Mouse (Mus musculus) ovary, postnatal 14 days (tissue): ENCODE measurements around the gene Ttll9.

Experiments
- DNase-seq: peaks from one replicate; pipeline ENCODE4 v3.0.0; 2022; ENCODE audit warnings: low spot score

The Ttll9 gene

DNA sequence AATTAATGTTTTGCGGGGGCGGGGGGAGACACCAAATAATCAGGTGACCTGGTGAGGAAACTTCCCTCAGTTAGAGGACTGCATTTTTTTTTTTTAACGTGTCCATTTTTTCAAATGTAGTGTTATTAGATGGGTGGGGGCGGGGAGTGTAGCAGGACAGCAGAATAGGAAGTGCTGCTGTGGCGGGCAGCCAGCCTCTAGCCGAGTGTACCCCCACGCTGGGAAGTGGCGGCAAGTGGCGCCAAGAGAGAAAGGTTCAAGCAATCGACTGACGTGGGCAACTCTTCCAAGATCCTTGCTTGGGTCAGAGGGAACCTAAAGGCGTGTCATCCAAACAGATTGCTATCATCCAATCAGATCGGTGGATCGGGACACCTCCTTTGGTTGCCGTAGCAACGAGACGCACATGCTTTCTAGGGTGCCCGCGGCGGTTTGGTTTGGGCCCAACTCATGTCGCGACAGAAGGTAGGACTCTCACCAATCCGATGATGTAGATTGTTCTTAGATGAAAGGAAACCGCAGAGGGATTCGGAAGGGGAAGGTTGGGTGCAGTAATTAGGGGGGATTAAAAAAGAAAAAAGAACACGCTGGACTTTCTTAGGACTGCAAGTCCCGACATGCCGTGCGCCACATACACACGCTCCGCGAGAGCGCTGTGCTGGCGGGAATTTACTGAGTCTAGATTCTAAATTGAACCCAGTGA, at the start of gene Ttll9:
Gene Ttll9, plus strand, starts transcription at position 395 of the 703 bp plus-strand sequence.
- DNase-seq: peak; percentile 58

DNA sequence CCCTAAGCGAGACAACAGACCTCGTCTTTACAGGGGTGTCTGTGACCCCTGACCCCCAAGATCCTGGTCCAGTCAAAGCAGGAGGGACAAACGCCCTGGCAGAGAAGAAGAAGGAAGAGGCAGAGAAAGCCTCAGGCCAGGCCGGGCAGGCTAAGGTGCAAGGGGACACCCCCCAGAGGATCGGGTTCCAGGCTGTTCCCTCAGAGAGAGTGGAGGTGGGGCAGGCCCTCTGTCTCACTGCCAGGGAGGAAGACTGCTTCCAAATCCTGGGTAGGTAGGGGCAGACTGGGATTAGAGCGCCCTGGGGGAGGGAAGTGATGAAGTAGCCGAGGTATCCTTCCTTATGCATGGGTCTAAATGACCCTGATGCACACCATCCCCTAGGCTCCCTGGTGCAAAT, 48.8 kb upstream of the Ttll9 start:
- no peak for DNase-seq

DNA sequence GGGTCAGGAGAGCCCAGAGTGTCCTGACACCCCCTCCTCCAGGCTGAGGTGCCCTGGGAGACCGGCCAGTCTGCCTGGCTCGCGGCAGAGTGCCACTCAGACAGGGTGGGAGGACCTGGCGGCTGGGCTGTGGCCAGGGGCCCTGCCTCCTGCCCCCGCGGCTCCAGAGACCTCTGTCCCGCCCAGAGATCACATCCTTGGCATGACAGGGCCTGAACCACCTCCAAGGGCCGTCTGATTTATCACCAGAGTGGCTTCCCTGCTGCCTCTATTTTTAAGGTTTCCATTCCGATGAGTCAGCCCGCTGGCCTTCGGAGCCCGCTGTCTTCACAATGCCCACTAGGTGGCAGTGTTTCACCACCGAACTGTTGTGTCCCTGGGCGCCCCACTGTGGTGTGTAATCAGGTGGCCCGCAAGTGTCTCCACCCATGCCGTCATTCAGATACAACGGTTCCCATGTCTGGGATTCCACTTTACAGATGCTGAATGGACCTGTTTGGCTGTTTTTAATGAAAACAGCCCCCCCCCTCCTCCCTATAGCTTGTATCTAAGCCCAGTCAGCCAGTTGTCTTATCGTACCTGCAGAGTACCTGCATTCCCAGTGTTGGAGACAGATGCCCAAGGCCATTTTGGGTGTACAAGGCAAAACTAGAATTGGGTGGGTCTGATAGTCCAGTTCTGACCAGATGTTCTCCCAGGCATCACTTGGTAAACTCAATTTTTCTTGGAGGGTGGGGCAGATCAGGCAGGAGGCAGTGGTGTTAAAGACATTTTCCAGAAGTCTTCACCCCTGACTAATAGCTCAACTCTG, 47.8 kb upstream of the Ttll9 start:
- DNase-seq: peak; percentile 85

DNA sequence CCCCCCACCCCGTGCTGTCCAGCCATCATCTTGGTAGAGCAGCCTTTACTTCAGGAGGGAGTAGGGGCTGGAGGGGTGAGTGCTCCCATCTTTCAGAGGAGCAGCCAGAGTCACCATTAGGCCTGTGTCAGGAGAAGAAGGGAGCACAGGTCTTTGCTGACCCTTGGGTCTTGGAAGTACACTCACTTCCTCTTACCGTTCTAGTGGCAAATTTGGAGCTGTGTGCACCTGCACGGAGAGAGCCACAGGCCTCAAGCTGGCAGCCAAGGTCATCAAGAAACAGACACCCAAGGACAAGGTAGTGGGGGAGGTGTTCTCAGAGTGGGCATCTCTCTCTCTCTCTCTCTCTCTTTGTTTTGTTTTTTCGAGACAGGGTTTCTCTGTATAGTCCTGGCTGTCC, 46.8 kb upstream of the Ttll9 start:
- DNase-seq: no peak

DNA sequence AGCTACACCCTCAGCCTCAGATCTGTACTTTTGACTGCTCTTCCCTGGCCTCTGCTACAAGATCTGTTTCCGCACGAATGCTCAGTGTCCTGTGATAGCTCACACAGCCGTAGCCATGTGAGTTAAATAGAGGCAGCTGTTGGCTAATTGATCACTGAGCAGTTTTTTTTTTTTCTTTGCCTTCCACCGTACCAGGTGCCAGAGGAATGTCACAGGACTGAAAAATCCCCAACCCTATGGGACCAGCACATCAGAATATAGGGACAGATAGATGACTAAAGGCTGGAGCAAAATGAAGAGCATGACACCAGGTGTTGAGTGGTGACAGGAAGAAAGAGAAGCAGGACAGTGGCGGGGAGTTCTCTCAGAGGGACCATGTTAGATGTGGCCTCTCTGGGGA, 46.2 kb upstream of the Ttll9 start:
- no peak for DNase-seq

DNA sequence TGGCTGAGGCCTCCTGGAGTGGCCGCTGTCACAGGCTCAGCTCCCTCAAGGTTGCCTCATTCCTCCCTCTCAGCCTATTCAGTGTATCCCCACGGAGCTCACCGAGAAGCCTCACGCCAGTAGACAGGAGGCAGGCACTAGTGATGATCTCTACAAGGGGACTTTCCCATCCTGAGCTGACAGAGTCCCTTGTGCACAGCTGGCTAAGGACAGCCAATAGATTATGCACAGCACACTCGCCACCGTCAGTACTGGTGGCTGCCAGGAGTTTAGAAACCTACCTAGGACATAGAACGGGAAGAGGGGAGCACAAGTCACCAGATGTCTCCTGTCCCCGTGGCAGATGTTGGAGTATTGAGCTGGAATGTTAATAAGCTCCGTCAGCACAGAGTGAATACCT, 44.6 kb upstream of the Ttll9 start:
- no peak for DNase-seq

DNA sequence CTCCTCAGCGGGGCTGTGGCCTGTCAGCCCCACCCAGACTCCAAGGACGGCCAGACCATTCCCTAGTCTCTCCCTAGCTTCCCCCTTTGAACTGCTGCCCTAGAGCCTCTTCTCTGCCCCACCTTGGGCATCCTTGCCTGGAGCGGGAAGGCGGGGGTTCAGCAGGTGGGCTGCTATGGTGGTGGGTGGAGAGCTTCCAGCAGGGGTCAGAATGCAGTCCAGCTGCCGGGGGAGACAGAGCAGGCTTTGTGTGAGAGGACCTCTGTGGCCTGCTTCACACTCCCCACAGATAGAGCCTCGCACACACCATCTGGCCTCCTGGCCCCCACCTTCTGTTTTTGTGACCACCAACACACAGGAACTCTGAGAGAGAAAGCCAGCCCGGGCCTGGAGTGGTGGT, 39.9 kb upstream of the Ttll9 start:
- DNase-seq: no peak

DNA sequence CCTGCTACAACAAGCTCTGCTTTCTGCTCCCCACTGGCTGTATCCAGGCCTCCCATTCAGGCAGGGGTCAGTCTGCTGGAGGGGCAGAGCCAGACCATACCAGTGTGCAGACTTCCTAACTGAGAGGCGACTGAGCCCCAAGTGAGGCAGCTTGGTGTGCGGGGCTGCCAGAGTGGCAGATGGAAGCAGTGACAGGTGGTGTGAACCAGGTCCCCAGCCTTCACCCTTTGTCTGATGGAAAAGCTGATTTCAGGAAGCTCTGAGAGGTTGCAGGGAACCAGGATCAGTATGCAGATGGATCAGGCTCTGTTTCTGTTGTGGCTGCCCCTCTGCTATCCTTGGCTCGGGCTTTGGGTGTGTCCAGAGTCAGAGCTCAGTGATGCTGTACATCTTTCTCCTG, 38.7 kb upstream of the Ttll9 start:
- no peak for DNase-seq

DNA sequence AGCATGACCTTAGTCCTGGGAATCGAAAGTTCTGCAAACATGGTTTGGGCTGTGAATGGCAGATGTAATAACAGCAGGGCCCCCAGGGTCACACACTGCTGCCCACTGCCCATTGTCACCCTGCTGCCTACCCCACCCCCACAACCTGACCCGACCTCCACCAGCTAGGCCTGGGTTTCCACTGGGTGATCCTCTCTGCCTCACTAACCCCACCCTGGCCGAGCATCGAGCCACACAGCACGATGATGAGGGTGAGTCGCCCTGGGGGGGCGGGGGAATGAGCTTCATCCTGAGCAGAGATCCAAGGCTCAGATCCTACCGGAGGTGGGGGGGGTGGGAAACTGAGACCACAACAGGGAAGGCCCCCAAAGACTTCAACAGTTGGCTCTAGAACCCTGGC, 38.2 kb upstream of the Ttll9 start:
- no peak for DNase-seq

DNA sequence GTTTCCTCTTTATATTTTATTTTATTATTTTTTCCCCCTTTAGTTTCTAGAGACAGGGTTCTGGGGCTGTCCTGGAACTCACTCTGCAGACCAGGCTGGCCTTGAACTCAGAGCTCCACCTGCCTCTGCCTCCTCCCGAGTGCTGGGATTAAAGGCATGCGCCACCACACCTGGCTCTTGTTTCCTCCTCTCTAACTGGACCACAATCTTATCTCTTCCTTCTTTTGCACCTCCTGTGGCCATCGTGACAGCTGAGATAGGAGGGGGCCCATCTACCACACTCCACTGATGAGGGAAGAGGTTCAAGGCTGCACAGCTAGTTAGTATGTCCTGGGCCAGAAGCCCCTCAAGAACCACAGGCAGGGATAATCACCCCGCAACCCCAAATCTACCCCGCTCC, 37.7 kb upstream of the Ttll9 start:
- DNase-seq: no peak

DNA sequence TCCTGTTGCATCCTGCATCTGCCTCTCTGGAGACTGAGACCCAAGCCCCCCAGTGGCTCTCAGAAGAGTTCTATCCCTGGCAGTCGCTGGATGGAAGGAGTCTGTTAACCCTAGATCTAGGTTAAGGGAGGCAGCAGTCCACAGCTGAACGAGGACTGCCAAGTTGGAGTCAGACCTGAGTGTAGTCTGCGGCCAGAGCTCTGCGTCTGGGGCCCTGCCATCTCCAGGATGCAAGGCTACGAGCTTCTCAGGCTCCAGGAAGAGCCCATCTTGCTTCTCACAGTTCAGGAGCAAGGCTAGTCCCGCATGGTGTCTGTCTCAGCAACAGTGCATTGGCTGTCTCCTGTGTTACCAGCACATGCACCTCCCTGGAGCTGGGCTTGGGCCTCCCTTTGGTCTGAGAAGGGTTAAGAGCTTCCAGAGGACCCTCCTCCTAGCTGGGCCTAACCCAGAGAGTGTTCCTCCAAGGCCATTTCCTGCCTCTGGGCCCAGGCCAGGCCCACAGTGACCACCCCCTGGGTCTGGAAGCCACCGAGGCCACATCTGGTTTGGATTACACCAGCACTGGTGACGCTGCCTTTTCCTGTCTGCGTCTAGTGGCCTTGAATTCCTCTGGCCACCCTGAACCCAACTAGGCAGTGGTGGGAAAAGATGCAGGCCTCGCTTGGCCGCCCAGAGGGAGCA, 37.0 kb upstream of the Ttll9 start:
- DNase-seq: peak; percentile 66

DNA sequence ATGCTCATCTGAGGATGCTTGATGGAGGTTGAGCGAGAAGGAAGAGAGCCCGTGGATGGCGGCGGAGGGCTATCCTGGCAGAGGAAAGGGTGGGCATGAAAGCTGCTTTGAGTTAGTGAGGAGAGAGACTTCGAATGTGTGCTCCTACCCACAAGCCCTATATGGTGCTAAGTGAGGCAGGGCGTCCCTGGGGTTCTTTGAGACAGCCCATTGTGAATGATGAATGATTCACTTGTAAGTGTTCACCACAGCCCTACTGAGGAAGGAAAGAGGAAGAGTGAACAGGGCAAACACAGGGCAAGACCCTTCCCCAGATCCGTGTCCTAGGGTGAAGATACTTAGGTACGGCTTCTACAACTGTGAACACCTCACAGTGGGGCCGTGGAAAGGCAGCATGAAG, 35.4 kb upstream of the Ttll9 start:
- no peak for DNase-seq

DNA sequence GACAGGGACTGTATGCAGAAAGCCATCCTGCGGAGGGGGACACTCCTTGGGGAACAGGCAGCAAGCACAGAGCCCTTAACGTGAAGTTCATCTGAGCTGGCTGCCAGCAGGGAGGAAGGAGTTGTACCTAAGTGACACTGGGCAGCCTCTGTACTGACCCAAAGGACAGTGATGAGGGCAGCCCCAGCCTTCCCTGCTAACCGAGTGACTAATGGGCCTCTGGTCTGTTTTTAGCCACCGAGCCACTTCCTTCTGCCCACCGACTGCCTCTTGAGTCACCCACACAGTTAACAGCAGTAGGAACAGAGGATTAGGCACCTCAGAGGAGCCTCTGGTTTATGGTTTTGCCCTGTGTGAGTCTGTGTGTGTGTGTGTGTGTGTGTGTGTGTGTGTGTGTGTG, 34.9 kb upstream of the Ttll9 start:
- DNase-seq: no peak

DNA sequence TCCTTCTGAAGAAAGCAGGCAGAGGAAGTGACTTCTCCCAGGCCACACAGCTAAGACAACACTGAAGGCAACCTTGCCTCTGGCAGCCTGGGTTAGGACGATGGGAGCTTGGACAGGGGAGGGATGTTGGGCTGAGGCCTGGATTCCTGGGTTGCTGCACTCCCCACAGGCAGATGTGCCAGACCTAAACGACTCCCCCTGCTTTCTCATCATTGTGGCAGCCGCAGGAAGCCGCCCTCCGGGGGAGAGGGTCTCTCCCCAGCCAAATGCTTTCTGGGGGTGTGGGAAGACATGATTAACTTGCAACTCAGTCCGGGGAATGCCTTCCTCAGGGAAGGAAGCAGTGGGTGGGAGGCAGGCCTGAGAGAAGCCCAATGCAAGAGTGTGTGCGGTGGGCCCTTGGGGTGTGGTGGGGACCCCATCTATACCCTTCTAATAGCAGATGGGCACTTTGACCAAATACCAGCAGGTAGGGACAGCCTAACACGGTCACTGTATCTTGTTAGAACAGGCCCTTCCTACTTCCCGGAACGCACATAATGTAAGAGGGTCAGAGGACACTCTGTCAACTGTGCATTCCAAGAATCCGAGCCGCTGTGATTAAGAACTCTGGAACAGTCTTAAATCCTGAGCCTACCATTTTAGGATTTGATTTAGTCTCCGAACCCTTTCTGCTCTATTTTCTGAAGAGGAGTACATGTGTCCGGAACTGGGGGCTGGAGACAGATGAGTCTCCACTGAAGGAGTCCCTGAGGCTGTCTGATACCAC, 33.9 kb upstream of the Ttll9 start:
- no peak for DNase-seq

DNA sequence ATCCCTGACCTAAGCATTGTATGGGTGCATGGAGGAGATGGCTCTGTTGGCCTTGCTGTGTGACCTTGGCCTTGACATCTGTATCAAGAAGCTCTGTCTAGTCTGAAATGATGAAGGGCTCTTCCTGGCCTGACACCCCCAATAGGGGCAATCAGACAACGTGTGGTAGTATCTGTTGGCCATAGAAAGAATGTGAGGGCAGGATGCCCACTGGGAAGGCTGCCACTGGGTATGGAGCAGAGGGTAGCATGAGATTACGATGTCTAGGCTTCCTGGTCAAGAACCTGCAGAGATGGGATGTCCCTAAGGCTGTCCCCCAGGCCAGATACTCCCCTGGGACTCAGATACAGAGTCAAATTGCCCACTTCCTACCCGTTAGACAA, 33.3 kb upstream of the Ttll9 start:
- DNase-seq: no peak

DNA sequence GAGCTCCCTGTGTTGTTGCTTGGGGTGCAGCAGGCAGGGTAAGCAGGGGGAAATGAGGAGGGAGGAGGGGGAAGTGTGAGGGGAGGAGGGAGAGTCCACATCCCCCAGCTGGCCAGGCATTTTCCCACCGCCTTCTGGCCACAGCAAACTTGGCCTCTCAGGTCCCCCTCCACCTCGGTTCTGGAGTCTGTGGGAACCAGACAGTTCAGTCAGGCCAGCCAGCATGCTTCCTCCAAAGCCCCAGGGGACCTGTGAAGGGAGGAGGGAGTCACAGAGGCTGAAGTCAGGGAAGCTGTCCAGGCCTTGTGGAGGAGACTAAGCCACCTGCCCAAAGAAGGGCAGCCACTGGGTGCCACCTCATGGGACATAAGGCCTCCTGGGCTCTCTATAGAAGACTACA, 32.0 kb upstream of the Ttll9 start:
- DNase-seq: no peak

DNA sequence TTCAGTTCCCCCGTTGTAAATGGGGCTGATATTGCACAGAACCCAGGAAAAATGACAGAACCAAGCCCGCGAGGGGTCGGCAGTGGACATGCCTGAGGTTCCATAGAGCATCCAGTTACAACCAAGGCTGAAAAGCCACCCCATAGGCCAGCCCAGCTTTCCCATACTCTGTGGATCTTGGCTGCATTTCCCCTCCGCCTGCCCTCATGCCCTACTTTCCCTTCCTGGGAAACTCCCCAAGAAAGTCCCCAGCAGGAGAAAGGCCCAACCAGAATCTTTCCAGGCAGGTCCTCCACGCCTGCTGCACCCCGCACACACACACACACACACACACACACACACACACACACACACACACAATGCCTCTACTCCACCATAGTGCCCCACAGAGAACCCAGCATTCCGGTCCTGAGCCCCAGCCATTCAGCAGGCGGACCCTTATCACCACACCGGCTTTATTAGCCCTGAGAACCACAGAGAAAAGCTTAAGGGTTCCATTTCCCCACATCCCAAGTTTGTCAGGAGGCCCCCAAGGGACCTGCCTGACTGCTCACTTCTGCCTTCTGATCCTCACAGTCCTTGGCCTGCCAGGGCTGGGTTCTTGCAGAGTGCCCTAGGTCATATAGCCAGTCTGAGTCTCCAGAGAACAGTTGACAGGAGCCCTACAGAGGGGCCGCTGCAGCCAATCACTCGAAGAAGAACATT, 30.7 kb upstream of the Ttll9 start:
- no peak for DNase-seq

DNA sequence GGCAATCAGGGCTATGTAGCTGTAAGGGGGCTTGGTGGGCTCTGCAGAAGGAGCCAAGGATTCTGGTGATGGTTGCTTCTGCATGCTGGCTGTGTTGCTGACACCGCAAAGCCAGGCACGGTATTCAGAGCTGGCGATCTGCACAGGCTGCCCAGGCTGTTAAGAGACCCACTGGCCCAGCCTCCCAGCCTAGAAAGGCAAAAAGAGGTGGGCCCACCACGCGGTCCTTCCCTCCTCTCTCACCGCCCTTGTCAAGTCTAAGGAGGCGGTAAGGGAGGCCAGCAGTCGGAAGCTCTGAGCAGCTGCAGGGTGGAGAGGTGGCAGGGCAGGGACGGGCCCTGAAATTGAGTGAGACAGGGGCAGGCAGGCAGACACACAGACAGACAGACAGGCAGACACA, 29.2 kb upstream of the Ttll9 start, which contains the start of gene Foxs1:
Gene Foxs1, minus strand, starts transcription at position 161 of the 400 bp plus-strand sequence.
- no peak for DNase-seq

DNA sequence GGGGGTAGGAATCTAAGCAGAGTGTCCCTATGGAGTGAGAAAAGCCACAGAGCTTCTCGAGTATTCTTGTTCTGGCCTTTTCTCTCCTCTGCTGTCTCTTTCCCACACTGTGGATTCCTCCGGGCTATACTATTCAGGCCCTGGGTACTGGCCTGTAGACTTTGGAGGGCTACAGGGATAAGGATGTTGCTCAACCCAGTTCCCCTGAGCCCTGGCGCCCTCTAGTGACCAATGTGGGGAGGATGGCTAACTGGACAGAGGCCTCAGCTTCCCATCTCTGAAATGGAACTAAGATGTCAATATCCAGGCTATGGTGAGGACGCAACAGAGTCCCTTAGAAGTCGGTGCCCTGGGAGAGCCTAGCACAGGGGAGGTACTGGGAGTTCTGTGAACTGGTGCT, 28.7 kb upstream of the Ttll9 start:
- DNase-seq: no peak

DNA sequence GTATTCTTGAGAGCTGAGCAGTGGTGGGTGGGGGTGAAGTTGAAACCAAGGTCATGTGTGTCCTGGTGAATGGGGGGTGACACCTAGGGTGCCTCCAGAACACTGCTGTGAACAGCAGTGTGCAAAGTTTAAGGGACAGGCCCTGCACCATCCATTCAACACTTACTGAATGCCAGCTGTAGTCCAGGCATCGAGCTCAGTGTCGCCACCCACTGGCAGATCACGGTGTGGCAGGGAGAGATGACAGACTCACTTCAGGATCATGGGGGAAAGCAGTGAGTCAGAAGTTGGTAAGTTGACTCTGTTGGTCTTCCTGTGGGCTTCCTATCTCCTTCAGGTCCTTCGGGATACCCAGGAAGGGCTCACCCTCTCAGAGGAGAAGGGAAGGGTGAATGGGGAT, 22.4 kb upstream of the Ttll9 start:
- DNase-seq: peak; percentile 46

DNA sequence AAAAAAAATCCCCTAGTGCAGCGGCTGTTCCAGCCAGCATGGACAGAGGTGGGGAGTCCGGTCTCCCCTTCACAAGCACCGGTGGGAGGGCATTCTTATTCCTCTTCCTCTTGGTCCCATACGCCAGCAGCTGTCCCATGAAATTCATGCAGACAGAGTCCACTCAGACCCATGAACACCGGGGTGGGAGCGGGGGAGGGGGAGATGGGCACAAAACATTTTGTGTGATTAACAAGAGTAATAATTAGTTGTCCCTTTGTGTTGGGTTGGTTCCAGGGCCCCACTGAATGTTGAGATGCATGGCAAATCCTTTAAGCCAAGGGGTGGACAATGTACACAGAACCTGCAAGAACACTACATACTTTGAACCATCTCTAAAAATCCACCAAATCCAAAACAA, 21.2 kb upstream of the Ttll9 start:
- no peak for DNase-seq

DNA sequence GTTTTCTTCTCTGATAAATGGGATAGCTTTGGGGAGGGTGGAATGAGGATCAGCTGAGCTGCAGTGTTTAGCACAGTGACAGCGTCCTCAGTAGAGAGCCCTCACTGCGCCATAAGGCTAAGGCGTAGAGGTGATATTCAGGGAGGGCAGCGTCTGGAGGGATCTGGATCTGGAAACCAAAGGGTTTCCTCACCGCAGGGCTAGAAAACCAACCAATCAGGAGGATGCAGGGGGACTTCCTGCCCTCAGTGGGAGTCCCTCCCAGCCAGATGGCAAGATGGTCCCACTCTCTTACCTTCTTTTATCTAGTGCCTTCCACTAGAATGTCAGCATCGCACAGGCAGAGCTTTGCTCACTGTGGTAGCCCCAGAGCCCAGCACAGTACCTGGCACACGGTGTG, 20.5 kb upstream of the Ttll9 start:
- no peak for DNase-seq
